Mouse (Mus musculus): ENCODE measurements around the gene Rufy1.

DNA sequence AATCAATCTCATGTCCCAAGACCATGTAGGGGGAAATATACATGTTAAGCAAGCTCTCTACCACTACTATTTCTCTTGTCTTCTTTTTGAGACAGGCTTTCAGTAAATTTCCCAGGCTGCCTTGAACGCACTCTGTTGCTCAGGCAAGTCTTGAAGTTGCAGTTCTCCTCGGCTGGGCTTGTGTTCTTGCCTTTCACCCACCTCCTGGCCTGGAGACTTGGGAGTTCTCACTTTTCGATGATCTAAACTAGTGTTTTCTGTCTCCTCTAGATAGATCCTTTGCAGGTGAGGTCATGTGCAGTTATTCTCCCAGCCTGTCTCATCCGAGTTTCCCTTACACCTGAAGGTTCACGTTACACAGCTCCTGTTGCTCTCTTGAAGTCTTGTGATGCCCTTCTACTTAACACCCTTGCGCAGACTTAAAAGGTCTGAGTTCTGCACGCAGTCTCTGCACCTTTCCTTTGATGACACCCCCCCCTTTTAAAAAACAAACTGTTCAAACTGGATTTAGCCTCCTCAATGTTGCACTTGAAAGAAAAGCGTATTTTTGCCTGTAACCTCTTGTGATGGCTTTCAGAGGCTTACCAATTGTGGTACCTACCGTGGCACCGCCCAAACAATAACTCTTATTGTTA is 54.7 kb downstream of the Rufy1 start:
- no peak for TF ChIP-seq CTCF (IDR thresholded peaks at IDR 0.05; ENCODE audit: borderline replicate concordance, insufficient read depth, low read depth, low read length)
- no peak for TF ChIP-seq POLR2A (IDR thresholded peaks at IDR 0.05; ENCODE audit: borderline replicate concordance, insufficient read depth, low read length)
